Mouse (Mus musculus) brown adipose tissue, adult 24 weeks (tissue): ENCODE results near the gene Helt. TPM values are rescaled to one million over a fixed set of nuclear protein-coding genes. Genes with fewer than 3 reads are reported as not detected.

ENCODE experiments used
- H3K27ac ChIP-seq: fragments of 200-500 bp; replicated peaks from 2 replicates; pipeline ENCODE4 v1.5.1; 2012; ENCODE audit warnings: low read depth, mild to moderate bottlenecking, low read length
- H3K4me1 ChIP-seq: fragments of 200-500 bp; 2 replicates; pipeline ENCODE4 v1.6.1; 2012; ENCODE audit warnings: low read length, mixed read lengths; ENCODE audit not compliant: control insufficient read depth, insufficient read depth, insufficient read length
- H3K4me3 ChIP-seq: fragments of 200-500 bp; 2 replicates; pipeline ENCODE4 v1.5.1; 2012; ENCODE audit warnings: low read depth, mild to moderate bottlenecking, low read length, moderate library complexity; ENCODE audit not compliant: insufficient read depth
- polyA plus RNA-seq: library from polyadenylated mRNA; stranded (reverse); fragments of >200 nt; gene quantifications from 2 replicates; pipeline ENCODE4 v1.2.4, GENCODE M21; 2012; ENCODE audit not compliant: missing spikeins, insufficient read depth, insufficient read length

The Helt gene
- polyA plus RNA-seq, 1 experiment, result not detected

DNA sequence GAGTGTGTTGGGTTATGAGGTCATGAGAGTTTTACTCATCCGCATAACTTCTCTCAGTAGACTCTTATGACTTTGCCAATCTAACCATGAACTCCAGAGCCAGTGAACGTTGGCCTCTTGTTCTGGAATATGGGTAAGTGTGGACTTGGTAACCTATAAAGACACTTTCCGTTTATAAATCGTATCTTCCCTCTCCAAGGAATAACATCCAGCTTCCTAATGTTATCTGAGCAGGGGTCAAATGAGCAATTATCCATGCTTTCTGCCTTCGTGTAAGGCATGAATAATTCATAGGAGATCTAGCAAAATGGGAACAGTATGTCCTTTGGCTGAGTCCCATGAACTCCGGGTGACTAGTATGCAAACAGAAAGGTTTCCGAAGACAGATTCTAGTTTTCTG is 22.7 kb upstream of the Helt start:
- Histone ChIP-seq H3K27ac (no peak overlapping the region), H3K4me3 (no peak overlapping the region), H3K4me1 (no peaks in the 10 kb centered on the region)

- Histone ChIP-seq H3K4me3 (no peak overlapping the region), H3K4me1 (no peaks in the 10 kb centered on the region), H3K27ac (no peak overlapping the region)
These were observed 19.3 kb upstream of the Helt start for GRCm38 (mm10) chr8:46313798-46314197.

- Histone ChIP-seq H3K4me3 (no peak overlapping the region), H3K27ac (no peak overlapping the region), H3K4me1 (no peaks in the 10 kb centered on the region)
These were observed 16.7 kb upstream of the Helt start for GRCm38 (mm10) chr8:46311159-46311558.

- Histone ChIP-seq H3K27ac (no peak overlapping the region), H3K4me1 (no peaks in the 10 kb centered on the region)
These were observed 13.7 kb upstream of the Helt start for GRCm38 (mm10) chr8:46308189-46308588.

GRCm38 (mm10) chr8:46305733-46306349 is 11.4 kb upstream of the Helt start:
- Histone ChIP-seq H3K27ac (no peak overlapping the region), H3K4me1 (no peaks in the 10 kb centered on the region)

More at GRCm38 (mm10) chr8:46308189-46308588, 13.7 kb upstream of the Helt start:
- no peak overlapping the region for H3K4me3 ChIP-seq

DNA sequence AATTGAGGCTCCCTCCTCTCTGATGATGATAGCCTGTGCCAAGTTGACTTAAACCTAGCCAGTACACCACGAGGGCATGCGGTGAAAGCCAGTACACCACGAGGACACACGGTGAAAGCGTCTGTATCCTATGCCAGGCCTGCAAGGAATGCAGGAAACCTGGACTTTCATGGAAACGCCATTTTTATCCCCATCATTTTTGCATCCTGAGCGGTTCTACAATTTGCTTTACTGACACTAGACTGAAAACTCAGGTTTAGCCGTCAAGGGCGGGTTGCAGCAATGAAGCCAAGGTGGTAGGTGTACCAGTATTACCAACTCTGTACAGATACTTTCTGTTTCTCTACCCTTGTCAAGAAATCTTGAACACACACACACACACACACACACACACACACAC is 7.7 kb upstream of the Helt start:
- H3K4me1 ChIP-seq, result no peaks in the 10 kb centered on the region
- no peak overlapping the region for H3K4me3 ChIP-seq
- no peak overlapping the region for H3K27ac ChIP-seq

More at GRCm38 (mm10) chr8:46305733-46306349, 11.4 kb upstream of the Helt start:
- no peak overlapping the region for H3K4me3 ChIP-seq

DNA sequence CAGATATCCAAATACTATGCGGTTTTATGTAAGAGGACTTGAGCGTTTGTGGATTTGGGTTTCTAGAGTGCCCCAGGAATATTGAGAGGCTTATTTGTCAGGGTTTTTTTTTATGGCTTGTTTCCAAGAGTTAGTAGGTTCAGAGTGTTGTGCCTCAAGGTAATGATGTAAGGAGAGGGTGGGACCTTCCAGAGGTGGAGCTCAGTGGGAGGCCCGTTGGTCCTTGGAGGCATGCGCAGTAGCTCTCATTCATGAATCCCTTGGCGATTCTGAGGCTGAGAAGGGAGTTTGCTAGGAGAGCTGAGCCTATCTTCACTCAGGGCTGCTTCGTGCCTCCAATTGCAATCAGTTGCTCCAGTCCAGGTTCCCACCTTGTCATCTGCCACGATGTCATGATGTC is 4.4 kb upstream of the Helt start:
- Histone ChIP-seq H3K4me1 (no peaks in the 10 kb centered on the region), H3K4me3 (no peak overlapping the region), H3K27ac (no peak overlapping the region)

DNA sequence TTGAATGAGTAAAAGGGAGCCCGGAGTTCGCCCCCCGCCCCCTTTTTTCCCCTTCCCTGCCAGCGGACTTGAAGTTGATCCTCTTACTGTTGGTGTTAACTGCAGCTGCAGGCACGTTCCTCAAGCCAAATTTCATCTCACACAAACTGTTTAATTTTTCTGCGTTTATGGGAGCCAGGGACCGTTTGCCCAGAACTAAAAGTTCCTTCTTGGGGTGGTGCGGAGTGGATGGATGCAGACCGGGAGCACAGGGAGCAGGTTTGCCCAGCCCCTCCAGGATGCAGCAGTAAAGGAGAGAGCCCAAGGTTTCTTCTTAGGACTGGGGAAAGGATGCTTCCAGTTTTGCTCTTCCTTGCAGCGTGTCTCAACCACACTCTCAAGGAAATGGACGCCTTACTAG is 2.1 kb upstream of the Helt start:
- H3K4me3 ChIP-seq, result no peak overlapping the region
- H3K27ac ChIP-seq, result no peak overlapping the region
- no peaks in the 10 kb centered on the region for H3K4me1 ChIP-seq

DNA sequence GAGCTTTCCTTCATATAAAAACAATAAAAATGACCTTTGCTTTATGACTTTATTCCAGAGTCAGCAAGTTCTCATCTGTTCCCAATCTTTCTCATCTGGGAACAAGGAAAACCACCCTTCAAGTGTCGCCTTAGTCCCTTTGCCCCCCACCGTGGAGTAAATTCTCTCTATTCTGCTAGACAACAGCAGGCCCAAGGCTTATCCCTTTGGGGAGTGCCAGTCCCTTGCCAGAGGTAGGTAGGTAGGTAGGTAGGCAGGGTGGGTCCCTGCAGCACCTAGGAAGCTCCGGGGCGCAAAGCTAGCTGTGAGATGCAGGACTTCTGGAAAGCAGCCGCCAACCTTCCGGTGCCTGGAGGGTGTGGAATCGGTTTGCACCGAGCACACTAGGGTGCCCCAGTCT is 1.5 kb upstream of the Helt start:
- Histone ChIP-seq H3K4me3 (no peak overlapping the region), H3K4me1 (no peaks in the 10 kb centered on the region), H3K27ac (no peak overlapping the region)

DNA sequence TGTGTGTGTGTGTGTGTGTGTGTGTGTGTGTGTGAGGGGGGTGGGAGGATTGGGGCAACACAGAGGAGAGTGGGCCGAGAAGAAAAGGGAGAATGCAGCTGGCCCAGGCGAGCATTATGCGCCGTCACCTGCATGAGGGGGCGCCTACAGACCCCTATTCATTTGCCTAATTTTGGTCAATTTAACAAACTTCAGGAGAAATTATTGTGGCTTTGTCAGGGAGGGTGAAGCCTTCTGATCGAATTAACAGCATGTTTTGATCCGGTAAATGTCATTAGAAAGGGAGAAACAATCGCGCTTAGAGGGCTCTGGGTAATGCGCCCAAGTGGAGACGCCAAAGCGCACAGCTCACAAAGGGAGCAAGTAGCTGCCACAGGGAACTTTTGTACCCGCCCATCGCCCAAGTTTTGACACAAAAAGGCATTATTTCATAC is 647 bp upstream of the Helt start:
- no peaks in the 10 kb centered on the region for H3K4me1 ChIP-seq
- no peak overlapping the region for H3K27ac ChIP-seq
- H3K4me3 ChIP-seq, result no peak overlapping the region

- H3K4me1 ChIP-seq, result no peaks in the 10 kb centered on the region
- no peak overlapping the region for H3K27ac ChIP-seq
- no peak overlapping the region for H3K4me3 ChIP-seq
These were observed 725 bp downstream of the Helt start for GRCm38 (mm10) chr8:46293741-46294151.

DNA sequence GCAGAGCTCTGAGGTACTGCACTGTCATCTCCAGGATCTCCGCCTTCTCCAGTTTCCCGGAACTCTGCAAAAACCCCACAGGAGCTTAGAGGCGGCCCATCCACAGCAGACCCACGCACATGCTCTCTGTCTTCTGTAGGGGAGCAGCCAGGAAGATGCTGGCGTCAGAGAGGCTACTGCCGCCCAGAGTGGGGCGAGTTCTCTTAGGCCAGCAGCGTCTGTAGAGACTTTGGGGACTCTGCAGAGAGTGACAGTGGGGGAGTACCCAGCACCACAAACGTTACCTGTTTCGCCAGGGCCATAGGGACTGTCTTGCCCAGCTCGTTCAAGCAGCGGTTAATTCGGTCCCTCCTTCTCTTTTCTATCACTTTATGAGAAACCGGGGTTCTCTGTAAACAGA is 1.3 kb downstream of the Helt start:
- Histone ChIP-seq H3K27ac (no peak overlapping the region), H3K4me3 (no peak overlapping the region), H3K4me1 (no peaks in the 10 kb centered on the region)

- no peaks in the 10 kb centered on the region for H3K4me1 ChIP-seq
- H3K27ac ChIP-seq, result no peak overlapping the region
- no peak overlapping the region for H3K4me3 ChIP-seq
These were observed 2.4 kb downstream of the Helt start for GRCm38 (mm10) chr8:46291931-46292675.

DNA sequence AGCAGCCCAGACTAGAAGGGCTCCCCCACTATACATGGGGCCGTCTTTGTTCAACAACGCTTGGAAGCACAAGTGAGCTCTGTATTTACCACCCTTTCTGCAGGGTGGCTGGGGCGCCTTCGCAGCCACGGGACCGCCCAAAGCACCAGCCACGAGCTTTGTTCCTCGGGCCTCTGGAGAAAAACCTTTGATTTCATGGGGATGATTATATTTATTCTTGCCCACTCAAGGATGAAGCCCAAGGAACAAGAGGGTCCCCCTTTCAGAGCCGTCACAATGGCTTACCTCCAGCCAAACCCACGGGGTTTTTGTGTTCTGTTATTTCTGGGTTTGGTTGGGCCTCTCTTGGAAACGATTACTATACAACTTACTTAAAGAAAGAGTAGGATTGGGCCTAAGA is 5.2 kb downstream of the Helt start:
- H3K4me3 ChIP-seq, result no peak overlapping the region
- H3K4me1 ChIP-seq, result no peaks in the 10 kb centered on the region
- no peak overlapping the region for H3K27ac ChIP-seq

DNA sequence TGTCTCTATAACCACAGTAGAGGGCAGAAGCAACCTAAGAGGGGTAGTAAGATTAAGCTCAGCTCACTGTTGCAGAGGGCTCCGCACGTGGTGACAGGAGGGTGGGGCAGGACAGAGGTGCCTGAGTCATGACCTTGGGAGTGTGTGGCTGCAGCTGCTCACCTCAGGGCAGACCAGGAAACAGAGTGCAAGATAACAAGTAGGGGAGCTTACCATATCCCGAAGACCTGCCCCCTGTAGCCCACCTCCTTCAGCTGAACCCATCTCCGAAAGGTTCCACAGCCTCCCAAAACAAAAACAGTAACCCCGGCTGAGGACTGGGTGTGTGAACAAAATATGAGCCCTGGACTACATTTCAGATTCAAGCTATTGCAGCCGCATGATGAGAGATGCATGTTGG is 6.5 kb downstream of the Helt start:
- H3K4me1 ChIP-seq, result no peaks in the 10 kb centered on the region
- no peak overlapping the region for H3K27ac ChIP-seq
- H3K4me3 ChIP-seq, result no peak overlapping the region

- H3K4me1 ChIP-seq, result no peaks in the 10 kb centered on the region
- H3K4me3 ChIP-seq, result no peak overlapping the region
- H3K27ac ChIP-seq, result no peak overlapping the region
These were observed 8.5 kb downstream of the Helt start for GRCm38 (mm10) chr8:46285980-46286379.
